Mouse (Mus musculus) kidney, postnatal 25 days (tissue): Measurements from ENCODE around the gene Rubcnl.

Experiments
- DNase-seq, 2 experiments: peaks; one replicate each; pipeline ENCODE4 v3.0.0; 2021; ENCODE audit warnings: mixed read lengths in 2 of 2

The Rubcnl gene

DNA sequence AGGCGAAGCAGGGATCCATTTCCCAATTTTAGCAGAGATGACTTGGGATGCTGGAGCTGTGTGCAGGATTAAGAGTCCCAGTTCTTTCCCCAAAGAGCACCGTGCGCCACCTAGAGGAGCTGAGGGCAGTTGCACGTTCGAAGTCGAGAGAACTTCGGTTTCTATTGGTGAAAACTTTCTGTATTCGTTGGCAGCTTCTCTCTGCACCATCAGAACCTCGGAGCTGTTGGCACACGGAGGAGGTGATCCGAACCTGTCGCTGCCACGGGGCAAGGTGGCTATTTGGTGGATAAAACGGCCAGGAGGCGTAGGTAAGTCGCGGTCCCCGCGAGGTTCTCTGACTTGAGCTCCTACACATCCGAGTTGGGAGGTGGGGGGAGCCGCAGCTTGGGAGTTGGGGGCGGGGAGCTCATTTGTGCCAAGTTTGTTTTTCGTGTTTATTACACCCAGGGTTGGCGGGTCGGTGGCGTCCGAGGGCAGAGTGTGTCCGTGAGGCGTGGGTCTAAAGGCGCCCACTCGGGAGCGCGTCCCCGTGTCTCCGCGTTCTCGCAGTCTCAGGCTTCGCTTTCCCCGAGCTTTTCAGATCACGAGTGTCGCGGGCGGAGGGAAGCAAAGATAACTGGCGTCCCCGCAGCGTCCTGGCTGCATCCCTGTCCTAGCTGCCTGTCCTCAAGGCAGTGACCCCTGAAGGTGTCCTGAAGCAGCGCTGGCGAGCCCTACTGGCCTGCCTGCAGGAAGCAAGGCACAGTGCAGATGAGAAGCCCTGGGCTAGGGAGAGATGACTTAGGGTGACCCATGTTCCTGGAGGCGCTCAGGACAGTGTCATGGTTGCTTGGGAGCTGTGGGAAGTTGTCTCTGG is at the start of gene Rubcnl:
Gene Rubcnl, plus strand, starts transcription at position 172 of the 859 bp plus-strand sequence.
- peak; percentile 71 for DNase-seq

DNA sequence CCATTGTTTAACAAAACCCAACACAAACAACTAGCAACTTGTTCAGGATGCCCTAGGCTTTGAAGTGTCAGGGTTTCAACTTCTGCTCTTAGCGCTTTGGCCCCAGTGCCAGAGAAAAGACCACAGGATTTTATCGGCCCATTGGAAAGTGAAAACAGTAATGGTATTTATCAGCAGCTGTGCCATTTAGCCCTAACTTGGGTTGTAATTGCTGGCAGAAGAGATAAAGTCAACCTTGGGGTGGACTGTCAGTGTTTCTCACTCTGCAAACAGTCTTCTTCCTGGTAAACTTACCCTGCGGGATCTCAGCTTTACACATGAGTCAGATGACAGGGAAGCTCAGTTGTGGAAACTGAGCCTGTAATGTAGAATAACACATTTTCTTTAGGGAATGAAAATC is 43.6 kb upstream of the Rubcnl start:
- DNase-seq = no peak

DNA sequence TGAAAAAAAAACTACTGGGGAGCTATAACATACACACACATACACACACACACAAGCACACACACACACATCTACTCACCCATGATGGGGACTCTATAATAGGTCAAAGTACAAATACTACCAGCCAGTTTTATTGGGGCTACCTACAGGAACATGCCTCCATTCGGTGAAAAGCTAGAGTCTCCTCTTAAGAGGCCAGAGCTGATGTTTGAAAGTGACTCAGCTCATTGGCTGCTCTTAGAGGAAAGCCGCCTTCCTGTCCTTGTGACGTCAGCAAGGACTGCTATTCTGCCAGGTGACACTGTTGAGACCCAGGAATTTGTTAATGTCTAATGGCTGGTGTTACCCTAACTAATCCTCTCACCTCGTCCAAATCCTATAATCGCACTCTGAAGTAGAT is 43.1 kb upstream of the Rubcnl start:
- DNase-seq = no peak

DNA sequence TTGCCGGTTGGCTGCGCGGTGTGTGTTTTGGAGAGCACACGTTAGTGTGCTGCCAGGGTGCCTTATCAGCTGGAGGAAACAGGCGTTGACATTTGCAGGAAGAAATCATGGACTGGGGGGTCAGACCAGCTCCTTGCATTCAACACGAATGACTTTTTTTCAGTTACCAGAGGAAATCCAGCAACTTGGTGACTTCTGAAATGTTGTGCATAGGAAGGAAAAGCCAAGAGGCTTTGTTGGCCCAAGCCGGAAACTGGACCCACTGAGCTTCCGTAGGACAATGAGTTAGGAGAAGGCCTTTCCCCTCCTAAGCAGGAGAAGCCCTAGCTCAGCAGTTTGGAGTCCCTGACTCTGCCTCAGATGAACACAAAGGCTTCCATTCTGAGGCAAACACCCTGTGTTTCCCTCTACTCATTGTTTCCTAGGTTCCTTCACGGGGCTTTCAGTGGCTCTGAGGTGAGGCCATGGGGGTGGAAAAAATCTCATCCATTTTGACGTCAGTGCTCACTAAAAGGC is 41.6 kb upstream of the Rubcnl start:
- DNase-seq = peak; percentile 55 to 74

DNA sequence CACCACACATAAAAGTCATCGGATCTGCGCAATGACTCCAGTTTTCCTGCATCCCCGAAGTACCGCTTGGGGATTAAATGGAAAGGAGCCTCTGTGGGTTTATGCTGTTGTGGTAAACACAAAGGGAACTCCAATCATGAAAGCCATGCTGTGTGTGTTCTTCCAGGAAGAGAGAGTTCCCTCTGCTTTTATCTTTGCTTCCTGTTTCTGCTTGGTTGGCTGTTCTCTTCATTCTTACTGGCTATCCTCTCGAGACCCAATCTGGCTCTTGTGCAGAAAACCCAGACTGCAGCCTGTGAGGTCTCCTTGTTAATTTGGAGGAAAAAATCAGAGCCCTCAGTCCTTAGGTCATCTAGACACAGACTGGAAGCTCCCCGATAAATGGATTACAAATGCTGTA is 38.9 kb upstream of the Rubcnl start:
- DNase-seq = no peak

DNA sequence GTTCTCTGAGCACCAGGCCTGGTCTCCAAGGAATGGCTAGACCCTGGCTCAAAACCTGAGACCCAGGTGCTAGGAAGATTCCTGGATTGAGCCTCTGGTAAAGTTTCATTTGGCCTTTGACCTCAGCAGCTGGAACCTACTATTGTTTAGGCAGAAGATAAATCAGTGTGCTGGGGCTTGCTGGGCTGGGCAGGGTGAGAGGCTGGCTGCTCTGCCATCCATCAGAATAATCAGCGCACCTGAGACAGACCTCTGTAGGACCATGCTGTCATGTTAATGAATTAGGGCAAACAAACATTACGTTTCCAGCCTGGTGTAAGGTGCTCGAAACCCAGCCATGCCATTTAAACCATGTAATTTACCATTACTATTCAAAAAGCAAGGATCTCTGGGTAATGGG is 34.8 kb upstream of the Rubcnl start:
- DNase-seq = no peak

DNA sequence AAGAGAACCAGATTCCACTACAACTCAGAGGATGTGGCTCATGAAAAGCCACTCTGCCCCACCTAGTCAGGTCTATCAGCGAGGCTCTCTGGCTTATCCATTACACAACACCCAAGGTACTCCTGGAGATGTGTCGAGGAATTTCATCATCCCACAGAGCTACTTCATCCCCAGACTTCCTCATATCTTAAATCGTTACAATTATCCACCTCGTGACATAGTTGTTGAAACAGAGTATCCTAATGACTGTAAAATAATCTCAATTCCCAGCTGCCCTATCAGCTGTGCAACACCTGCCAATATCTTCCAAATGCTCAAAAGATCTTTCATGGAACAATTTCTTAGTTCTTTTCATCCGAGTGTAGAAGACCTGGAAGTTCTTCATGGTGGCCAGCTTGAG is 32.7 kb upstream of the Rubcnl start:
- no peak for DNase-seq

DNA sequence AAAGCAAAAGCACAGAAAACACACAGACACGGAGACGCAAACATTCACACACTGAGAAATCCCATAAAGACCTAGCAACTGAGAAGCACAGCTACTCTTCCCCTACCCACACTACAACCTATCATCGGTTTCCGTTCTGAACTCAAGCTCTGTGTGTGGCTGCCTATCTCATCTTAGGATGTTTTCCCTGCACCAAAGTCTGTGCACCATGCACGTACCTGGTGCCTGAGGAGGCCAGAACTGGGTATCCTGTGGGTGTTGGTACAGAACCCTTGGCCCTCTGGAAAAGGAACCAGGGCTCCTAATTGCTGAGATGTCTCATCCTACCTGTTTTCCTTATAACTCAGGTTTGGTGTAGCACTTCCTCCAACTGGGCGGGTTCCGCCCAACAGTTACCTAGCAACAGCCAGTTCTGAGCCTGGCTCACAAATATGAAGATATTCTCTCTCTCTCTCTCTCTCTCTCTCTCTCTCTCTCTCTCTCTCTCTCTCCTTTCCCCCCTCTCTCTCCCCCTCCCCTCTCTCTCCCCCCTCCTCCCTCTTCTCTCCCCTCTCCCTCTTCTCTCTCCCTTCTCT is 30.9 kb upstream of the Rubcnl start:
- no peak for DNase-seq

DNA sequence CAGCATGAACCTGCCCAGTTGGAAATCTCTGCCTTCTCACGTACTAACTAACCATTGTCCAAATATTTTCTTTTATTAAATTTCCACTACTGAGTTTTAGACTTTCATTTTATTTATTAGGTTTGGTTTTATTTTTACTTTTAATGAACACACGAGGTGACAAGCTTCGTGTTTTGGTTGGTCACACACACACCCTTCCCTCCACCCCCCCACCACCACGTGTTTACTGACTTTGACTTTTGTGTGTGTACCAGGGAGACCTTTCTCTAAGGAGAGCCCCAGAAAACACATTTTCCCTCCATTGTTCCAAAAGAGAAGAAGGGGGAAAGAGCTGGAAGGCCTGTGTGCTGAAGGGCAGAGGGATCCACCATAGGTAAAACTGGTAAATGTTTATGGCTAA is 30.2 kb upstream of the Rubcnl start:
- no peak for DNase-seq

DNA sequence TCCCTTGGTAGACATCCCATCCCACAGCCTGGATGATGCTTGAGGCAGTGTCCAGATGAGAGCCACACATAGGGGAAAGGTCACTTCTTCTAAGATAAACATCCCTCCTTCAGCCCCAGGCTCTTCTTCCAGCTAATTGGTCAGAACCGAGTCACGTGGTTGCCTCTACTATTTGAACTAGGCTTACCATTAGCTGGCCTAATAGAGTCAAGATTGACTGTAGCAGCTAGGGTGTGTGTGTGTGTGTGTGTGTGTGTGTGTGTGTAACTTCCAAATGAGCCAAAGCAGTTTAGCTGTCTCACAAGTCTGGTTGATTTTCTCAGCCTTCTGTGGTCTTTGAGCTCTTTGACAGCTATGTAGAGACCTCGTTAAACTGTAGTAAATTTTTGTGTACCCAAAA is 29.3 kb upstream of the Rubcnl start:
- no peak for DNase-seq

DNA sequence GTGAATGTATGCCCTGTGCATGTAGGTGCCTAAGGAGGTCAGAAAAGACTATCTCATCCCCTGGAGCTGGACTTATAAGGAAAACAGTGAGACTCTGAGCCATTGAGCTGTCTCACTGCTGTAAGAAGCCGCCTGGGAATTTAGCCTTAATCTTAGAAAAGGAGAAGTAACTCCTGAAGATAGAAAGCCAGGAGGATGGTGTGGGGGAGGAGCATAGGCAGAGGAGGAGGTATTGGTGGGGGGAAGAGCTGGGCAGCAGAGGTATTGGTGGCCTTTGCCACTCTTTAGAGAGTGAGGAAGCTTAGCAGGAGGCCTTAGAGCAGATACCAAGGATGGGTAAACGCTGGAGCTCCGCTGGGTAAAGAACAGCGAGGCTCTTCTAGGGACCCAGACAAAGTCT is 26.5 kb upstream of the Rubcnl start:
- no peak for DNase-seq

DNA sequence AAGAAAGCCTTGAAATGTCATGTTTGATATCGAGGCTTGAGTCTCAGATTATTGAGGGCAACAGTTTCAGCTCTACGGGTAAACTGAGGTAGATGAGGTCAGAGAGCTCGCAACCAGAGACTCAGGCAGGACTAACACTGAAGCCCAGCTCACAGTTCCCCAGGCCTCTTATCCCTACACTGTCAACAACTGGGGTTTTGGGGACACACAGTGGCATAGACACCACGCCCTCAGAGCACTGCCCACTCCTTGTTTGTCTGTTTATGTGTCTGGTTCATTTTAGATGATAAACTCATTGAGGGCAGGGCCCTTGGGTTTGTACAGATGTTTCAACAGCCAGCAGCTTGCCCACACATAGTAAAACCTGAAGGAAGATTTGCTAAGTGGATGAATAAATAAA is 25.9 kb upstream of the Rubcnl start:
- no peak for DNase-seq

DNA sequence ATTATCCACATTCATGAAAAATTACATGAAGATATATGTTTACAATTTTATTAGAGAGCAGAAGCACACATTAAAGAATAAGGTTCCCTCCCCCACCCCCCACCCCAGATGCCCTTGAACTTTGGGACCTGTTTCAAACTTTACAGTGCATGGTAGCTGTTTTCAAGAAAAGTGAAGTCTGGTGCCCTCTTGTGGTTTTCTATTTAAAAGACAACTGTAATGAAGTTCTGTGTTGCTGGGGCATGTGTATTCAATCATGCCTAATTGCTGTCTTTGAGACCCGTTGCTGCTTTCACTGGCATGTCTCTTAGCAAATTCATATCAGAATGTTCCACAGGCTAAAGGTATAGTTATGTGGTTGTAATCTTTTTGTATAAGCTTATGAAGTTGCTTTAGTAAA is 25.3 kb upstream of the Rubcnl start:
- DNase-seq = peak in 1 of 2 experiments; percentile 11

DNA sequence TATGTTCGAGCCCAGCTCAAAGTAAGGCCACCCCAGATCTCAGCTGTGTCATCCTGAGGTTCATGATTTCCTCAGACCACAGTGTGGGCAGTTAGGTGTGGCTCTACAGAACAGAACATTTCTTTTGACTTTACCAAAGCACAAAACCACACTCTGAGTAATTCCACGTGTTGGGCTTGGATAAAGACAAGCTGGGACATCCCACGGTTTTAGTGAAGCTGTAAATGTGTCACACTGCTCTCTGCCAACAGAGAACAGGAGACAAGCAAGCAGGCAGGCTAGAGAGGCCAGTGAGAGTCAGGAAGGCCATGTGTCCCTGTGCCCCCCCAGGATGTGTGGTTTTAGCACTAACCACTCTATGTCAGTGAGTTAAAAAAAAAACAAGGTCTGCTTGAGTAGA is 19.3 kb upstream of the Rubcnl start:
- DNase-seq = no peak

DNA sequence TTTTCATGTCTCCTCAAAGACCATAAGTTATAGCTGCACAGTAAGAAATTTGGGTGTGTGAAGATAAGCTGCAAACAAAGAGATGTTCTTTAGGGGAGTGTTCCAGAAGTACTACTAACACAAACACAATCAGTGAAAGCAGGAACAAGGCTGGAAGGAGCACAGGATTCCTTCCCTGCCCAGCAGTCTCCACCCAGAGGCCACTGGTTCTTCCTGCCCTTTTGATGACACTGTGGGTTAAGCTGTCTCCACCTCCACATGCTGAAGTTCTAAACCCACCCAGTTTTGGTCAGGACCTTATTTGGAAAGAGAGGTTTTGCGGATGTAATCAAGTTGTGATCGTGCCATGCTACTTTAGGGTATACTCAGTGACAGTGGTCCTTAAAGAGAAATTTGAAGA is 18.8 kb upstream of the Rubcnl start:
- DNase-seq = no peak

DNA sequence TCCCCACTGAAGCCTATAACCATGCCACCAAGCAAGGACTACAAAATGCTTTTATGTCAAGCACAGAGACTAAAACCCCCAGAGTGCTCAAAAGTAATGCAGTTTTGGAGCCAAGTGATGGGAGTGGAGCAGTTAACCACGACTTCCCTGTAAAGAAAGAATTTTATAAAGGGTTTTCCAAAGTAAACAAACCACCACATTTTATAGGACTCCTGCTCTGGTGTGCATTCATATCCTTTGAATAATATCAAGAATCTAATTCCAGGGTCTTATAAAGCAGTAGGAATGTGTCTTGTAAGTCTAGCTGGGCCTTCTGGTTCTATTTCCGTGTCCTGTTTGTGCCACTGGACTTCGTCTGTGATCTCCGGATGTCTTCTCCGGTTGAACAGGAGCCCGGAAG is 14.5 kb upstream of the Rubcnl start:
- DNase-seq = no peak

DNA sequence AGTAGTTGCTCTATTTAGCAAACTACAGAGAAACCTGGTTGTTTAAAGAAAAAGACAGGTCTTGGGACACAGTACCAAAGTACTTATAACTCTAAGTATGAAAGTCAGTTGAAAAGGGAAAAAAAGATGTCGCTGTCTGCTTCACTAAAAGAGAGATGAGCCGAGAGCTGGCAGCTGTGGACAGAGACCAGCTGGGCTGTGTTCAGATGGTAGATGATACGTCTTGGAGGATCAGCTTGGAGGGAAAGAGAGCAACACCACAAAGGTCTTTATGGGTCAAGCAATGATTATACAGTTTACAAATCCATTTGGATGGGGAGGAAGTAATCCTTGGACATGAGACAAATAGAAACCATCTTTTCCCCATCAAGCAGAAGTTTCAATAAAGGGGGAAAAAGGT is 12.5 kb upstream of the Rubcnl start:
- no peak for DNase-seq

DNA sequence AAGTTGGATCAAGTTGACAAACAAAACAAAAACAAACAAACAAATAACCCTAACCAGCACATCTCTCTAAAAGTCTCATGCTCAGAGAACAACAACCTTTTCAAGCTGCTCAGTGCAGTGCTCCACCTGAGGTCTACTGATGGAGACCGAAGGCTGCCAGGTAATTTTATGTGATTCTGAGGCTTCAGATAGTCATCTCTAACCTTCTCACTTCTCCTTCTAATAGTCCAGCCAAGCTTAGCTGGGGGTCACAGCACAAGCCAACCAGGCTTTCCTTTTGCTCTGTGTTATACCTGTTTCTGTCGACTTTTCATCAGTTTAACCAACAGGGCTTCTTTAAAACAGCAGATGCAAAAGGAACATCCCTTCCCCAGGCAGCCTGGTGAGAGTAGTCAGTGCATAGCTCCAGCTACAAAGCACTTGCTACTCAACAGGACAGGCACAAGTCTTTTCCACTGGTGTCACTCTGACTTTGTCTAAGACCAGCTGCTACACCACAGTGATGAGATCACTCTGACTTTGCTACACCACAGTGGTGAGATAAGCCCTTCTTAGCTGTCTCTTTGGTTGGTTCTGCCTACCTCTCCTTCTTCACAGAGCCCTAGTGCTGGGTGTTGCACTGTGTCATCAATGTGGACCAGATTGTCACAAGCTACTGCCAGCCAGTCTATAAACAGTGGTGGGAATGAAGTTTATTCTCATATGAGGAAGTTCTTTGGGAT is 10.2 kb upstream of the Rubcnl start:
- no peak for DNase-seq

DNA sequence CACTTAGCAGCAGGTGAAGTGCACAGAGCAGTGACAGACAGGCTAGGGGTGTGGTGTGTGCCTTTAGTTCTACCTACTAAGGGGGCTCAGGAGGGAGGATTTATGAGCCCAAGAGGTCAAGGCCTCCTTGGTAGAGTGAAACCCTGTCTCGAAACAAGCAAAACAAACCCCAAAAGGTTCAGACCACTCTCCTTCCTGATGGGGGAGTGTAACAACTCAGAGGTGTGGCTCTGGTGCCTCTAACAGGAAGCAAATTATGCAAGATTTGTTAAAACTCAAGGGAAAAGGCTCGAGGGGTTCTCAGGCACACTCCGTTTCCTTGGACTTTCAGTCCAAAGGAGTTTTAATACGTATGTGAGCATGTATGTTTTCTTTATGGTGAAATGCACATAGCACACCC is 5.5 kb upstream of the Rubcnl start:
- no peak for DNase-seq

DNA sequence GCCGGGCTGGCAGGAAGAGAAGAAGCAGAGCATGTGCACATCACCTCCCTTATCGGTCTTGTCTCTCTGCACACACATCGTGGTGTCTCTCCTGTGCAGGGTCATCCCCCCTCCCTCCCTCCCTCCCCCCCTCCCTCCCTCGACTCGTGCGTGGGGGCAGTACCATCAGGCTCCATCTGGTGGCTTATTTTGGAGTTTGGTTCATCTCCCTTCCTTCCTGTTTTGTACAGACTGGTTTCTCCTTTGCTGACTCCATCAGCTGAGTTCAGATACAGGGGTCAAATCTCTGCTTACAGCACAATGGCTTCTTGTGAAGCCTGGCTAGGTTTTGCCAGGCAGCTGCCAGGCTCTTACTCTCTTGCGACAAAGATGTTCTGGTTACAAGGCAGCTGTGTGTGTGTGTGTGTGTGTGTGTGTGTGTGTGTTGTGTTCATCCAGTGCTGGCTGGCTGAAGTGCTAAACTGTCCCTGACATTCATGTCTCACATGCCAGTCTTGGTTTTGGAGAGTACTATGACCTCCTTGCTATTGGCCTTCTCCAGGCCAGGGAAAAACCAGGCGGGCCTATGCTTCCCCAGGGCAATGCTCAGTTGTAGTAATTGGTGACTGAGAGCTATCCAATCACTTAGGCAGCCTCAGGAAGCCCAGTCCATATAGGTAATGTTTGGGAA is 4.7 kb upstream of the Rubcnl start:
- no peak for DNase-seq

DNA sequence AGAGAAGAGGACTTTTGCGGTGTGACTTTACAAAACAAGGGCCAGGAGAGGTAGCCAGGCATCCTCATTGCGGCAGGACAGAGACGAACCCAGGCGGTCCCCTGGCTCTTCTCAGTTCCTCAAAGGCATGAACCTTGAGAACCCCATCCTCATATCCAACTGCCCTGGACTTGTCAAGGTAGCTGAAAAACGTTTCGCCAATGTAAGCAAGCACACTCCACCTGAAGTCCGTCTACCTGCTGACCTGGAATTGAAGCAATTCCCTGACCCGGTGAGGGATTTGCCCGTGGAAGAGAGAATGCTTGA is 841 bp downstream of the Rubcnl start:
- DNase-seq = no peak

DNA sequence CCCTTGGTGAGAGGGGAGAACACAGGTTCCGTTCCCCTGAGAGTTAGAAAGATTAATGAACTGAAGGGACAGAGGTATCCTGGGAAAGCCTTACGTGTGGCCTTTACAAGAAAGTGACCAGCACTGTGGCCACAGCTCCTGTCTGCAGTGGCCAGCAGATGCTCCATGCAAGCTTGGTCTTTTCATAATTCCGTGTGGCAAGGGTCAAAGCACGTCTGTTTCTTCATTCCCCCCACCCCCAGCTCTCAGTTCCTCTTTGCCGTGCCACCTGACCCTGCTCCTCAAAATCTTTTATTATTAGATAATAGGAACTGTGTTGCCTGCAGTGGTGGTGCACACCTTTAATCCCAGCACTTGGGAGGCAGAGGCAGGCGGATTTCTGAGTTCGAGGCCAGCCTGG is 1.4 kb downstream of the Rubcnl start:
- DNase-seq = no peak
